Mouse (Mus musculus): ENCODE measurements at regions not wholly inside any gene's neighbourhood (a gene's known extent, or its start where the extent isn't known, plus 50 kb on each side); places are given as distances from the start of the nearest gene placed in this dataset.

DNA sequence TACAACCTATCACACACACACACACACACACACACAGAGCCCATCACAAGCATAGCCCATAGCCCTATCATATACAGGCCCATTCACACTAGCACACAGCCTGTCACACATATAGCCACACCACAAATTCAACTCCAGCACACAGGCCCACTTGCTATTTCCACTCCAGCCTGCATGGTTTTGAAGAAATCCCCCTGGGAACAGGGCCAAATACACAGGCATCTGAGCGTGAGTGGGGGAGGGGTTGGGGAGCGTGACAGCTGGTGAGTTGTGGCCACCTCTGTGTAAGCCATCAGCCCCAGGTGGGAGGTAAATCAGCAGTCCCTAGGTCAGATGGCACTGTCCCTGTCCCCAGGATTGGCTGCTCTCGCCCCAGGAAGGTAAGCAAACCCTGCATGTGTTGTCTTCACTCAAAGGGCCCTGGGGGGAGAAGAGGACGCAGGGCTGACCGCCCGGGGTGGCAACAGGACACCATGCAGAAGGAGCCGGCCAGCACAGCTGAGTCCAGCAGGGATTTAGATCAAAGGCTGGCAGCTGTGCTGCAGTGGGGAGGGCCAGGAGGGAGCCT lies 153.6 kb upstream of the Gm3448 start:
- peak; percentile 89 for DNase-seq (ENCODE audit: low spot score)

DNA sequence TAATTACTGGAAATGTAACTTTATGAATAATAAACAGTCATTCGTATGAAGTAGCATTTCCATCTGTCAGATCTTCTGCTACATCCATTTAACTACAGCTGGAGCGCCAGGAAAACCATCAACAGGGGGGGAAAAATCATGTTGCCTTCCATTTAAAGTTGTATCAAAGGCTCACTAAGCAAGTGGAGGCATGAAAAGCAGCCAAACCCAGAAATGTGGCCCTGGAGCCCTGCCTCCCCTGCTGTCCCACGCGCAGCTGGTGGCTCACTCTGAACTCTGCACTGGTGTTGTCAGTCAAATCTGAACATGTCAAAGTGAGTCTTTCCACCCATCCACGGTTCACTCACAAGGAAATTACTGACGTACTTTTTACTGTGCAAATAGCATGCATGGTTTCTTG lies 152.5 kb upstream of the Gm3448 start:
- DNase-seq (ENCODE audit: low spot score) = no peak

DNA sequence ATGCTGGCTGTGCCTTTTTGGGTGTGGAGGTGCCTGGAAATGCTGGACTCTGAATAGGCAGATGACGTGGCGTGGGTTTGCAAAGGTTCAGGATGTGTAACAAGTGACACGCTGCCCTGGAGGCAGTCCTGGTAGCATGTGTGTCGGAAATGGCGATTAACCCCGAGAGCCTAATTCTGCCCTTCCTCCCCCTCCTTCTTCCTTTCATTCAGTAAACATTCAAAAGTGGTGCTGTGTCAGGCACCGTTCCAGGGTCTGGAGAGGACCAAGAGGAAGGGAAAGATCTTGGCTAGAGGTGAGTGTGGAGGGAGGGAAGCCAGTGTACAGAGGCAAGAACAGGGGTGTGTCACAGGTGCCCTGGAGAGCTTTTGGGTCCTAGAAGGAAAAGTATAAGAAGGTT lies 151.5 kb upstream of the Gm3448 start:
- peak; percentile 33 for DNase-seq (ENCODE audit: low spot score)

DNA sequence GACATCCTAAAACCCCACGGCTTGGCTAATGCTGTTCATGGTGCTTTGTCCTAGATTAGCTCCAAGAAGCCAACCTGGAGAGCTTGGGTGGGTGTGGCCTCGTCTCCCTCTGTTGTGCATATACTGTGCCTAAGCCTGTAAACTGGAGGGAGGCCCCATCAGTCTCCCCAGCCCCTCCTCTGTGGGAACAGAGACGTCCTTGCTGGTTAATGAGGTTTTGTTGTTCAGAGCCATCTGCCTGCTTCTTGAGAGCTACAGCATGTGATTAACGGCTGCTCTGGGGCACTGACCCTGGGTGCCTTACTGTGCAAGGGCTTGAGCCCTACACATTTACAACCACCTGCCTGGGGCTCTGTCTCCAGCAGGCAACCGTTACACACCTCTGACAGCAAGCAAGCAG lies 143.9 kb upstream of the Gm3448 start:
- DNase-seq (ENCODE audit: low spot score) = no peak

DNA sequence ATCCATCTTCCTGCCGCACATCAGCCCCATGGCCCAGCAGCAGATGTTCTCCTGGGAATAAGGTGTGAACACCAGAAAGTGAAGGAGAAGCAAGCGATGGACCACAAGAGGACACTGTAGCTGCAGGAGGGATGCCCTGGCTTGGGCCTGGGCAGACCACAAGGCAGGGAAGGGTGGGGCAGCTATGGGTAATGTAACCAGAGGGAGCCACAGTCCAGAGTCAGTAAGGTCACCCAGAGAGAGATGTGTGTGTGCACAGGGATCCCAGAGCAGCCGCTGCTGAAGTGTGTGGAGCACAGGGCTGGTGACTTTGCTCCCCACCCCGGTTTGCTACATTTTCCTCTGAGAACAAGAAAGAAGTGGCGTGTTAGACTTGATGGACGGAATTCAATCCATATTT lies 142.5 kb upstream of the Gm3448 start:
- DNase-seq (ENCODE audit: low spot score) = peak; percentile 42

DNA sequence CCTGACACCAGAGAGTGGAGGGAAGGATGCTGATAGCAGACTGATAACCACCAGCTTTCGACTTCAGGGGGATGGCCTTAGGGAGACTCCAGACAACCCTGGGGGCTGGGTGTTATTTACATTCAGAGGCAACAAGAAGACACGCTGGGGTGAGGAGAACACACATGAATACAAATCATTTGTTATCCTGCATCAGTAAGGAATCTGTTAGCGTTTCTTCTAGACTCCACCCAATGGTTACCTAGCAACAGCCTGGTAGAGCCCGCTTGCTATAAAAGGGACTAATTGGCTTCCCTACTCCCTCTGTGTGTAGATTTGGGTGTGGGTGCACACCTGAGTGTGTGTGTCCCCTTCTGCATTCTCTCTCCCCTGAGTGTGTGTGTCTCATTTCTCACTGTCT lies 140.8 kb upstream of the Gm3448 start:
- no peak for DNase-seq (ENCODE audit: low spot score)

DNA sequence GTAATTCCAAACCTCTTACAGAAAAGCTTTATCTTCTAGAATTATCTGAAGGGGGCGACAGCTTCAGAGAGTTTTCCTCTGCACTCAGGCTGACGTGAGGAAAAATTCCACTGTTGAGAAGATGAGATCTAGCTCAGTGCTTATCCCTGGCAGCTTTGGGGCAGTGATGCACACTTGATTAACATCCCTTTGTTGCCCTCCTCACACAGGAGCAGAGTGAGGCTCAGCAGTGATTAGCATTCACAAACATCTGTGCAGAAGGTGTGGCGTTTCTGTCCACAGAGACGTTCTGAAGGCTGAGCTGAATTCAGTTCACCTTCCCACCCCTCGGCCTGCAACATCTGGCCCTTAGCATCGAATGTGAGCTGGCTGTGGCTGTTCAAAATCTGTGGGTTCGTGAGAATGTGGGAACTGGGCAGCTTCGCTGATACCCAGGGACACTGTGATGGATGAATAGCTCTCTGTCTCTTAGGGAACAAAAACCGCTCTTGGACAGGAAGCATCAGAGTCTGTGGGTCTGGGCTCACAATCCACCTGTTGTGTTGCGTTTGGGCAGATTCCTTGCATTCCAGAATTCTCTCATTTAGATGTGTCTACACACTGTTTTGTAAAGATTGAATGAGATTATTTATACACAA lies 139.0 kb upstream of the Gm3448 start:
- no peak for DNase-seq (ENCODE audit: low spot score)

DNA sequence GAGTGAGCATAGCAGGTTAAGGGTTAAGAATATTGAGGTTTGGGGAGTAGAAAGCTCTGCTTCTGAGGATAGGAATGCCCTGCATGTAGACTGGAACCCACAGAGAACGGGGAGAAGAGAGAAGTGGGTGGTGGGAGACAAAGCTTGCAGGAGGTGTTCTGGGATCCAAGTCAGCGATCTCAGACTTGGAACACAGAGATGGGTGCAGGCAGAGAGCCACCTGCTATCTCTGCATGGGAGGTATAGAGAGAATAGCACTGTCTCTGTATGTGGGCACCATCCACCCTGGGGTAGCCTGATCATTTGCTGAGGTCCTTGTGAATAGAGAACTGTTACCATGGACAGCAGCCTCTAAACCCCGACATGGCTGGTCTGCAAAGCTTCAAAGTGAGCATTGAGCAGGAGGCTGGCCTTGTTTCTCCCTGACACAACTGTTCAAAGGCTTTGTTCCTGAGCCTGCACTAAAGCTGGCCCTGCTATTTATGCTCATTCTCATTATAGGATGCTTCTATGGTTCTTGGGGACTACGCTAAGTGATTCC lies 138.1 kb upstream of the Gm3448 start:
- no peak for DNase-seq (ENCODE audit: low spot score)

DNA sequence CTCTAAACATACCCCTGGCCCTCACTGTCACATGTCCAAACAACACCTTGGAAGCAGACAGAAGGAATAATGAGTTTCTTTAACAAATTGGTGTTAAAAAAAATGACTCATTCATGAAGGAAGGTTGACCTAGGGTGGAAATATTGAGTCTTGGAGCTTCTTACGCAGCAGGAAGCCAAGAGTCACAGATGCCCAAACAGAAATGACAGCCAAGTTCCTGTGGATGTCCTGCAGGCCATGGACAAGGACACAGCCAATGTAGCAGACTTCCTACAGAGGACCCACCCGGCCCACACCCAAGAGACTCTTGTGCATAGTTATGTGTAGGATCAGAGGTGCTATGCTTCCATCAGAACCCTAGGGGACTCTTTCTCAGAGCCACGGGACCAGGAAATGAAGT lies 136.1 kb upstream of the Gm3448 start:
- DNase-seq (ENCODE audit: low spot score) = no peak

DNA sequence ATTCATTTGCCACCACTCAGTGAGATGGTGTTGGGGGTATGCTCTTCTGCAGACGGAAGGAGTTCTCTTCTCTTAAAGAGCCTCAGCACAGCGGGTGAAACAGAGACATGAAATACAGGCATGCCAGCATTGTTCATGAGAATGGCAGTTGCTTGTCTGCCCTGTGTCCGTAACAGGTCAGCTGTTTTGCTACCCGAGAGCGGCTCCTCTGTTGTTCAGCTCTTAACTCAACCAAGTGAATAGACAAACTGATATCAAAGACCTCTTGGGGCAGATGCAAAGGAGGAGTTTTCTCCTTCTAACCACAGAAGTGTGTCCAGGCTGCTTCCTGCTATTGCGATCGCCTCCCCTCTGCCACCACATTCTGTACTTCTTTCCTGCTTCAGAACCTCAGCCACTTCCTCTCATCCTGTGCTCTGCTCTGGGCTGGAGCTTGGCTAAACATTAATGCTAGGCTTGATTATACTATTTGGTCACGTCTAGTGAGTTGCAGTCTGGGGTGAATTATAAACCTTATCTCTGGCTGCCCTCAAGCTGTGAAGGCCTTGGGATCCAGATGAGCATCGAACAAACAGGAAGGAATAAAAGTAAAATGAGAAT lies 133.1 kb upstream of the Gm3448 start:
- no peak for DNase-seq (ENCODE audit: low spot score)

DNA sequence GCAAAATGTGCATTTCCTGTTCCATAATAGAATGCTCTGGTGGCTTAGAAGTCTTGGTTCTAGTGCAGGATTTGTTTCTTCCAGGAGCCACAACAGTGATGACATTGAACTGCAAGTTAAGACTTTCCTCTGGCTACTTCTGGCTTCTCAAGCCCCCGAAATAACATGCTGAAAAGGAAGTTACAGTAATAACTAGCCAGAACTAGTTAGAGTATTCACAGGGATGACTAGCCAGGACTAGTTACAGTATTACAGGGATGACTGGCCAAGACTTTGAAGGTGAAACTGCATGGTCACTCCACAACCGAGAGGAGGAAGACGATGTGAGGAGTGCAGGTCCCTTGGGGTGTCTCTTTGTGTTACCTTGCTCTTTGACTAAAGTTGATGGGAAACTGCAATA lies 126.6 kb upstream of the Gm3448 start:
- no peak for DNase-seq (ENCODE audit: low spot score)

DNA sequence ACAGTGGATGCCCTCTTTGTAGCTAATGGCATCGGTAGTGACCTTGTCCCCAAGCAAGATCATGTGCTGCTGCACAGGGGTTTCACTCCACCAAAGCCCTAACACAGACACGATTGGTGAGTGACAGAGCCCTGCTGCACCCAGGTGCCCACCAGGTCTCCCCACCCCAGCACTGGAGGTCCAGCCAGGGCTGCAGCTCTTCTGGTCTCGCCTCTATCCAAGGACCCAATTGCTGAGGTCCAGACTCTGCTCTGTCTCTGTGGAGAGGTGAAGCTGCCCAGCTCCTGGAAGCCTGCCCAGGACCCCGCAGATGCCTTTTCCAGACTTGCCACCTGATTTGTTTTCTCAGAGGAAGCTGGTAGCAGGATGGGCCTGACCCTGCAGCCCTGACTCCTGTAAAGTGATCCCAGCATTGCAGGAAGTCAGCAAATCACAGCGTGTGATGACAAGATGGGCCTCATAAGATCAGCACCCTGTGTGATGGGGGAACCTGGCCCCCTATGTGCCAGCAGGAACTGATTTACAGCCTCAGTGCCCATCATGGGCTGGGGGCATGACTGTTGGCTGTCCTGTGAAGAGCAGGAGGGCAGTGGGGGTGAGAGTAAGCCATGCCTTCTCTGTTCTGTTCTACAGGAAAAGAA lies 116.5 kb upstream of the Gm3448 start:
- no peak for DNase-seq (ENCODE audit: low spot score)

DNA sequence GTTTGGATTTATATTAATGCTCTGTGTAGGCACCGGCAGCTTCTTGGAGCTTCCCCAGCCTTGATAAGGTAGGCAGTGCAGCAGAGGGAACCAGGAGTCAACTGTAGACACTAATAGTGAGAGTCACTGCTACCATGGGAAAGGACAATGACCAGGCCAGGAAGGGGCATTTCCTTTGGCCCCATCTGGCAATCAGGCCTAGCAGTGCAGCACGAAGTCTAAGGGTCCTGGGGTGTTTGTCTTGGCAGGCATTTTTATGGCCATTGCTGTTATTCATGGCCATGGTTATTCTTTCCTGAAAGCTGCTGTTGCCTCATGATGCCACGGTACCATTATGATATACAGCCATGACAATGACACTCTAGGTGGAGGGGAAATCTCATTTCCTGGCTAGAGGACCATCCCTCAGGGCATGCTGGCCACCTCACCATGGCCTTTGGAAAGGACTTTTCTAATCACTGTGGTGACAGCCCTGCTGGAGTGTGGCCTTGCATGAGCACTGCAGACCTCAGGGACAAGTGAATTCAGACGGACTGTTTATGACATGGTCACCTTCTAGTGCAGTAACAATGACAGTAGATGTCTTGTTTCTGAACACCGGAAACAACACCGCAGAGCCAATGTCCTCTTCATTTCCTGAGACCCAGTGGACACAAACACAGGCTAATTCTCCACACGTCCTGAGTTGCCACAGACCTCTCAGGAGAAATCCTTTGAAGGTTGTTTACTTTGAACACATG lies 111.8 kb upstream of the Gm3448 start:
- DNase-seq (ENCODE audit: low spot score) = no peak

DNA sequence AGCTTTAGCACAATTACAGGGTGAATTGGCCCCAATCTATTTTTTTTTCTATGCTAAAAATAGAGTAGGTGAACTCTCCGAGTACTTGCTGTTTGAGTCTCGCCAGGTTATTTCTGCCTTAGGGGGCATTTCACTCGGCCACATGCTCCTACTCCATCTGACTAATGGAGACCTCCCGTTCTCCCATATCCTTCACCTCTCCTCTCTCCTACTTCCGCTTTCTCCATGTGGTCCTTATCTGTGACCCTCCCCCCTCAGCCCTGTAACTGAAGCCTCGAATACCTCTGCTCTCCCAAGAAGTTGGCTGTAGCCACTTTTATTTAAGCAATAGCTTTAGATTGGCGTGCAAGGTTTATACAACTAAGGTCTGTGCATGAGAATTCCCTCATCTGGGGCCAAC lies 111.1 kb upstream of the Gm3448 start:
- DNase-seq (ENCODE audit: low spot score) = no peak

DNA sequence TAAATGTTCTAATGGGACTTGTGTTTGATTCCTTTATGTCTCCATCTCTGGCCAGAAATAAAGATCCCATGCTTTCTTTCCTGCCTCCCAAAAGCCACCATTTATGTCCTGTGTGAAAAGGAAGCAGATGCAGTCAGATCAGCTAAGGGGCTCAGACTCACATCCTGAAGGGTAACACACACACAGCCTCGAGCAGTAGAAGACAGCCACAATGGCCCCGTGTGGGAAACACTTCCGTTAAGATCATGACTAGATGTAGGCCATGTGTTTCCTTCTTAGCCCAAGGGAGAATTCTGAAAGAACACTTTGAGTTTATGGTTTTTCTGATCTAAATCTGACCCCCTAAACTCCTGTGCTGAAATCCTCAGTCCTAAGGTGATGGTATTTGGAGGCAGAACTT lies 110.4 kb upstream of the Gm3448 start:
- no peak for DNase-seq (ENCODE audit: low spot score)

DNA sequence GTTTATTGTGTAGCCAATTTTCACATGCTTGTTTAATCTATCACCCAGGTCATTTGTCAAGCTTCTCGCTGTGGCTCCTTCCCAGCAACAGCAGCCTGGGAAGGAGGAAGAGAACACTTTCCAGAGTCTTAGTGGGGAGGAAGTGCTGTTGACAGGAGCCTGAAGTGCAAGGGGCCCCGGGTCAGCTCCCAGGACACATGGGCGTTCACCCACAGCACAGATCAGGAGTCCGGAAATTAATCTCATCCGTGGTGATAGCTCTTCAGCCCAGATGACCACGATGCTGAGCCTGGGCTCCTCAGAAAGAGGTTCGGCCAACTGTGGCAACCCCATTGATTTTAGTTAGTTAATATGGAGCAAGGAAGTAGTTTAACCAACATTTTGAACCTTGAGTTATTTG lies 105.3 kb upstream of the Gm3448 start:
- DNase-seq (ENCODE audit: low spot score) = no peak

DNA sequence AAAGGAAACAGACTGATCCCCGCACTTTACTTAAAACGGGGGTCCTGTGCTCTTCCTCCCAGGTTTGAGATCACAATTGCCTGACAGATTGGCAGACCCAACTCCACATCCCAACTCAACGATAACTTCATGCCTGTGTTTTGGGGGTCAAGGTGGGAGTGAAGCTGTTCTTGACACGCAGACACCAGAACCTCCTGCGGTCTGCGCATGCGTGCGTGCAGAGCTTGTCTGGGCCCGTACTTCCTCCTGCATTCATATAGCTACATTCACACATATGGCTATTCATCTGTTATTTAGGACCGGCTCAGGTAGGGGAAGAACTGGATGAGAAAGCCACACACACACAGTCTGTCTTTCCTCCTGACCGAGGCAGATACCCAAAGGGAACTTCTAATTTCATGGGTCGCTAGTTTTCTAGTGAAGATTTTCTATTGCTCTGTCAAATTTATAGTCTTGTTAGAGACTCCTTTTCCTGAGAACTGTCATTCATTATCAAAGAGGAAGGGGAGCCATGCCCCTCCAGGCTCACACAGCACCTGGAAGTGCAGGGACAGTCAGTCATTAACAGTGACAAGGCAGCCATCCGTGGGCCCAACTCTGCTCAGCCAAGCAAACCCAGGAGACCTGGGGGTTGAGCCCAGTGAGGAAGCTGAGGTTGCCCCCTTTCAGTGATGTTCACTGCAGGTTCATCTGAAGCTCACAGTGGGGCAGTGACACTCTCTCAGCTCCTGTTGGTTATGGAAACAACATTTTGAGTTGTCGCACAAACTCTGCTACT lies 104.0 kb upstream of the Gm3448 start:
- no peak for DNase-seq (ENCODE audit: low spot score)

DNA sequence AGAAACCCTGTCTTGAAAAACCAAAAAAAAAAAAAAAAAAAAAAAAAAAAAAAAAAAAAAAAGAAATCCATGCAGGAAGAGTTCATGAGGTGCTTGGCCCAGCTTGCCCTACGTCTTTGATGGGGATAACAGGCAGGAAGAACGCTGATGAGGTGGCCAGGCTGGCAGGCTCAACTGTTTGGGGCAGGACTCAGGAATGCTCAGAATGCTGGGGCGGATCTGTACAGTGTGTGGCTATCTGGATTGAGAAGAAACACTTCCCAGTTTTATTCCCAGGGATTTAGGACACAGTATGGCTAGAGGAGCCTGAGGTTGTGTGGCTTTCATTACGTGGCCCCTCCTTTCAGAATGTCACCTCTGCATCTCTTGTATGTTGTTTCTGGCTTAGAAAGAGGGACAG lies 99.1 kb upstream of the Gm3448 start:
- DNase-seq (ENCODE audit: low spot score) = no peak

All from gastrocnemius, adult 18-20 months (tissue).